Mouse (Mus musculus): ENCODE measurements at regions not wholly inside any gene's neighbourhood (a gene's known extent, or its start where the extent isn't known, plus 50 kb on each side); places are given as distances from the start of the nearest gene placed in this dataset.

DNA sequence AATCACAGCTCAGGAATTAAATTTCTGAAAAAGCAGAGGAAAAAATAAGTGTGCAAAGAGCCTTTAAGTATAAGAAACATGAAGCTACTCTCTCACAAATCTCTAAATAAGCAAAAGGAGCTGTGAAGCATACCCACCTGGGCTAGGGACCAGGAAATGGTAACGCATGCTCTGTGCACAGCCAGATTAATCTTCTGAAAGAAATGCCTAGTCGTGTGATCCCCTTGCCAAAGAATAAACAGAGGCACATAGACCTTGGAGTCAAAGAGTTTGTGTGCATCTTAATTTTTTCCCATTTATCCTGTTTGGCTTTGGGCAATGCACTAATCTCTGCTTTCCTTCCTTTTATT is 338.2 kb upstream of the Sel1l start:
- no peak for DNase-seq (ENCODE audit: extremely low spot score in 1 of 2, low spot score in 2 of 2)
- intact Hi-C loops (cut with DNase I) = no loop called here

DNA sequence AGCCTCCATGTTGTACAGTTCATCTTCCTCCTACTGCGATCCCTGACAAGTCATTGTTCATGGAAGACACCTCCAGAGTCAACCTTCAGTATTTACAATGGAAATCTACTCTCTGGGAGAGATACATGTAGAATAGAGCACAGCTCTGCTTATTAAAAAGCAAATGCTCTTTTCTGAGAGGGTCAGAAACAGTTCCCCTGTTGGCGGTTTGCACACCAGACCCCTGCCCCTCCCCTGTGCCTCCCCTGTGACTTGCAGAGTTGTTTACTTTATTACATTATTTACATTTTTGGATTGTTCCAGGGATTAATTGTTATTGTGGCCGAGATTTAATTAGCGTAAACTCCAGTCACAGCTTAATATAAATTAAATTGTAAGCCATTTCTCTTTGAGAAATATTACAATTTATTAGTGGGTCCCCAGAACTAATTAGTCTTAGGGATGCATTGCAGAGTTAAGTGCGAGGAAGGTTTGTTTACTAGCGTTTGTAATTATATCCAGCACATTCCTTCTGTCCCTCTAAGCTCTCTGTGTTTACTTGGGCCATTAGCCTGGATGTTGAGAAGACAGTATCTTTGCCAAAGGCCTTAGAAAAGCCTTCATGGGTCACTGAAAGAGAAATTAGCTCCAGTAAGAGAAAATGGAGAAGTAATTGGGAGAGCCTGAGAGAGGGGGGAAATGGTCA is 337.6 kb upstream of the Sel1l start:
- intact Hi-C loops (cut with DNase I) = no loop called here
- DNase-seq (ENCODE audit: extremely low spot score in 1 of 2, low spot score in 2 of 2) = no peak

DNA sequence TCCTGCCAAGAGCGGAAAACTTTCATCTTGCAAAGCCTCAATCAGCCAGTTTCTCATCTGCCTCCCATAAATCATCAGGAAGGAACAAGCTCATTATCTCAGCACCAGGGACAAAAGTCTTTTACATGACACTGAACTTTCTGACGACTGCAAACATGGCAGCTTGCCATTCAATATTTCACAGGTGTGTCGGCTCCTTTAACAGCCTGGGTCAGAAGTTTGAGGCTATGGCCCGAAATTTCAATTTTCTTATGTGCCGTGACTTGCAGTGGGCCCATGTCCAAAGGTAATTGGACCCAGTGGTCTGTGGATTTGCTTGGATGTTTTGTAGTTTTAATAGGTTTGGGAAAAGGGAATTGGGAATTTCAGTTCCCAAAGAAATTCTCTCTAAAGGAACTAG is 330.3 kb upstream of the Sel1l start:
- intact Hi-C loops (cut with DNase I) = no loop called here
- no peak for DNase-seq (ENCODE audit: extremely low spot score in 1 of 2, low spot score in 2 of 2)

DNA sequence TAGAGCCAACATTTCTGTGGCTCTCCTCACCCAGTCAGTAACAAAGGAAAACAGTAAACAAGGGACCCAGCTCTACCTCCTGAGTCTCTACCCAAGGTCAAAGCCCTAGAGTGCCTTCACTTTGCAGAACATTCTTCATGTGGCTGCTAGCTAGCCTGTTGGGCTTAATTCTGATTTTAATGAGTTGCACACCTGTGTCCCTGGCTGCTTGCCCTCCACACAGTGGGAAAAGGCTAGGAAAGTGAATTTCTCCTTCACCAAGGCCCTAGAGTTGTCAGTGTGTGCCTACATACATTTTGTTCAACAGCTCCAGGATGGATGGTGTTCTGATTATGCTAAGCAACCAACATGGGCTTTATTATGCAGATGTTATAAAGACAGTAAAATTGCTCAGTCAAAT is 307.8 kb upstream of the Sel1l start:
- no peak for DNase-seq (ENCODE audit: extremely low spot score in 1 of 2, low spot score in 2 of 2)

DNA sequence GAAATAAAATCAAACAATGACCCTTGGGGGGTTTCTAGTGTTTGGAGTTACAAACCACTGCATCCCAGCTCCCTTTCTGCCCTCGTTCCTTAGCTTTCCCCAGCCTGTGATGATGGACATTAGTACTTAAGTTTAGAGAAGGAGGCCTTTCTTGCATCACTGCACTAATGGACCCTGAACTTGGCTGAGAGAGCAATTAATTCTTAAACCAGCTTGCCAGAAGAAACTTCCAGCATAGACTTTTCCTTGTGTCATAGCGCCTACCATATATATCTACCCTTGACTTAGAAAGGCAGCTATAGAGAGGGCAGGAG is 303.9 kb upstream of the Sel1l start:
- intact Hi-C loops (cut with DNase I) = no loop called here
- no peak for DNase-seq (ENCODE audit: extremely low spot score in 1 of 2, low spot score in 2 of 2)

More for the DNA sequence above, 307.8 kb upstream of the Sel1l start:
- intact Hi-C loops (cut with DNase I) = no loop called here

DNA sequence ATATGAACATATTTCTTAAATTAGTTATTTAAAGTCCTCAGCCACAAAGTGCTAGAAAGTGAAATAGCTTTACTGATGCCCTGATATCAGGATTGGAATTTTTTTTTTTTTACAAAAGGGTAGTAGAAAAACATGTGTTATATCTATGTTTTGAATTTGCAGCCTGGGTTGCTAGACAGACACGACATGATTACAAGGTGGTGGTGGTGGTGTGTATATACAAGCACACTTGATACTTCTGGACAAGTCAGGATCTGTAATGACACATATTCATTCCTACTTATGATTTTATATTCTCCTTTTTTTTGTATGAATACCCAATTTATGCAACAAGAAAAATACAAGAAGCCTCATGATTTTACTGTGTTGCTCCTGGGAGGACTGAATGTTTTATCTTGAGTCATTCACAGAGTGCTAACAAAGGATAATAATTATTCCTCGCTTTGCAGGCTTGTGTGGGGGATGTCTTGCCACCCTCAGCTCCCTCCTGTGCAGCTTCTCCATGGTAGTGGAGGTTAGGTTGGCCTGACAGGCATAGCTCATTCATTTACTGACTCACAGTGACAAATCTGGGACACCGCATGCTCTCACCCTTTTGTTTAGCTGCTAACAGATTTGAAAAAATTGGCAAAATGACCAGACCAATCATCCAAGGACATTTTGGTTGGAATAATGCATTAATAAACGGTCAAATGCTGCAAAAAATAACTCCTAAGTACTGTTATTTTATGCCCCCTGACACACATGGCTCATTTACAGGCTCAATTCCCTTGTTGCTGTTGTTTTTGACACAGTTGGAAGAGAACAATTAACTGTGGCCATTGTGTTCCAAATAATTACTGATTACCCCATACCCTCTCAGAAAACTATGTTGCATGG is 303.3 kb upstream of the Sel1l start:
- DNase-seq (ENCODE audit: extremely low spot score in 1 of 2, low spot score in 2 of 2) = peak in 1 of 2 experiments; percentile 2
- intact Hi-C loops (cut with DNase I) = no loop called here

DNA sequence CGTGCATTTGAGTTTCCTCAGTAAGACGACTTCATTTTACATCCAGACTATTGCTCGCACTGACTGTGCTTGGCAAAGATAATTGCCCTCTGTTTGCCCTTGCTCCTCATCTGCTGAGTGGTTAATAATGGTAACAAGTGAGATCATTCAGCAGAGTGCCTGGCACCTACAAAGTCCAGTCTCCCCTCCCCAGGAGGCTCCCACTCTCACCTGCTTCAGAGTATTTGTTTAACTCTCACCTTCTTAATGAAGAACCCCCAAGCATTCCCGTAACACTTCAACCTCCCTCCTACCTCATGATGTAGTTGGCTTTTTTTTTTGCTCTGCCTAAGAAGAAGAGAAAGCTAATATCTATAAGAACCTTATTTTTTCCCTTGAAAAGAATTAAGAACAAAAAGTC is 288.6 kb upstream of the Sel1l start:
- intact Hi-C loops (cut with DNase I) = no loop called here
- no peak for DNase-seq (ENCODE audit: extremely low spot score in 1 of 2, low spot score in 2 of 2)

DNA sequence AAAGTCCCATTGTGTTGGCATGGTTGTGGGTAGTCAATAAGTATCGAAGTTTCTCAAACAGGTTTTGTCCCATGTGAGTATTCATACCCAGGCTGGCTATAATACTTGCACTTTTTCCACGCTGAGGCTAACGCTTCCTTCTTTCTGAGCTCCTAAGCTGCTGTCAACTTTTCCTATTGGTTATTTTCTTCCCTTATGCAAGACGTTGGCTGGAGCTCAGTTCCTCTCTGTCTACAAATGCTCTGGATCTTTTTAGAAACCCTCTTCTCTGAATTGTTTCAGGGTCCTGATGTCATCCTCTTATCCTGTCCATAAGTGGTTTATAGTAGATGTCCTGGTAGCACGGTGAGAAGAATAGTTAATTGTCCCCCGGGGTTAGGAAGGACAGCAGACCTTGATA is 278.7 kb upstream of the Sel1l start:
- intact Hi-C loops (cut with DNase I) = no loop called here
- DNase-seq (ENCODE audit: extremely low spot score in 1 of 2, low spot score in 2 of 2) = no peak

DNA sequence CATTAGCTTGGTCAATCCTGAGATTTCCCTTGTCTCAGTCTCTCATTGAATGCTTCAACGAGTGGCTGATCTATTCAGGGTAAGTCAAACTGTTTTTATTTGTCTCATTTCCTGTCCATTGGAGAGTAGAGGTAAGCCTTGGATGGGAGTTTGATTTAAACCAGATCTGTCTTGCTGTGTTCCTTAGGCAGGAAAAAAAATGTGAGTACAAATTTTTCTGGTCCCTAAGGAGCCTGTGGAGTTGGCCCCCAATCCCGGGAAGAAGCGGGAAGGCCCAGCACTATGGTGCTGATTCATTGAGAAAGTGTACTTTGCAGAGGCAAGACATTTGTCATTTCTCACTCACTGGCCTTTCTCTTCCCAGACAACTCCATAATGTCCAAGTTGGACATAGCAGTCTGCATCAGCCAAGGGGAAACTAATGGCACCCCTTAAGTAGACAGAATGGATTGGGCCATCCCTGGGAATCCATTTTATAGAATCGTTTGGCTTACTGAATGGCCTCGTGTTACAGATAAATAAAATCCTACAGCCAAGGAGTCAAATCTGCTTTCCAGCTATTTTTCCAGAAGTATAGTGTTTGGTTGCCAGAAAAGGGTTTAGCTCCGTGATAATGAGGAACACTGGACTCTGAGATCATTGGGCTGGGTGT is 271.3 kb upstream of the Sel1l start:
- intact Hi-C loops (cut with DNase I) = no loop called here
- DNase-seq (ENCODE audit: extremely low spot score in 1 of 2, low spot score in 2 of 2) = no peak

DNA sequence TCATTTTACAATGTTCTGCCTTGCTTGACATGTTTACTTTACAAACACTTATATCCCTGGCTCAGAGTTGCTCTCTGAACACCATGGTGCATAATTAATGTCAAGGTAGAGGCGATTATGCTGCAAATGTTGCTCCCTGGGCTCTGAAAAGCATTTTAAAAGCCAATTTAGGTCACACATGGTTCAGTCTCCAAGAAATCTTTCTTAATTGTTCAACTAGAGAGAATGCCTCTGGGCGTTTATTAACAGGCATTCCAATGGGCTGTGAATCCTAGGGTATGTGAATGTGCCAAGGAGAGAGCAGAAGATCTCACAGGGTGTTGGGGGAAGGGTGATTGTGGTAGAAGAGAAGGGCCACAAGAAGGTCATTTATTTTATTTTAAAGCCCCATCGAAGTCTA is 260.7 kb upstream of the Sel1l start:
- intact Hi-C loops (cut with DNase I) = no loop called here
- DNase-seq (ENCODE audit: extremely low spot score in 1 of 2, low spot score in 2 of 2) = no peak

DNA sequence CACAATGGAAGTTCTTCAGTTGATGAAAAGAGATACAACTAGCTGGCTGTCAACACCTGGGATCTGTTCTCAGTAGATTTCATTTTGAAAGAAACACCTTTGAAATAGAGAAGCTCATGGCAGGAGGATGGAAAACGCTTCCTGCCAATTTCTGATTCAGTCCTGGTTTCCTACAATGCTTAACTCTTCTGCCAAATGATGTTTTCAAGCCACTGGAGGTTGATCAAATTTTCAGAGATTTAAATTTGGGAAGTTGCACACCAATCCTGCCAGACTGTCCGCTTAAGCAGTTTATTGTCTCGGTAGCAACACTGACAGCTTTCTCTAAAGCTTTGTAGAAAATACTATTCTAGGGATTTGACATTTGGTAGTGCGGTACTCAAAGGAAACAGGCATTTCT is 251.1 kb upstream of the Sel1l start:
- intact Hi-C loops (cut with DNase I) = no loop called here
- DNase-seq (ENCODE audit: extremely low spot score in 1 of 2, low spot score in 2 of 2) = no peak

DNA sequence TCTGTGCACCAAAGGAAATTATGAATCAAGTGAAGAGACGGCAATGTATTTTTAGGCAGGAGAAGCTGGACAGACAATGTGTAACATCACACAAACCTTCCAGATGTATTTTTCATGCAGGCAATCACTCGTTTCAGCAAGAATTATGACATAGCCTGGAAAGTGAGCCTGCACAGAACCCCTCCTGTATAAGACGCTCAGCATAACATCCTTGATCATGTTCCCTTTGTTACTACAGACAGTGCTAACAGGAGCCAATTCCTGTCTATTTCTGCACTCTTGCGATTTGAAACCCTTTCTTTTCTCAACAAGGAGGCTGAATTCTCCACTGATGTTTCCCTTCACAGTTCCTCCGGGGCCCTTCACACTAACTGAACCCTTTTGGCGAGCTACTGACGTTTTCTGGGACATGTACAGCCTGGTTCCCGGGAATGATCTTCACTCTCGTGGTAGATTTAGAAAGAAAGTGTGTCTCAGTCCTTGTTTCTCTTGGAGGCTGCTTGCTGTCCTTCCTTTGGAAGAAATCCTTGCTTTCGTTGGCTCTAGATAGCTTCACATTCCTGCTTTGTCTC is 243.9 kb upstream of the Sel1l start:
- DNase-seq (ENCODE audit: extremely low spot score in 1 of 2, low spot score in 2 of 2) = no peak
- intact Hi-C loops (cut with DNase I) = no loop called here

DNA sequence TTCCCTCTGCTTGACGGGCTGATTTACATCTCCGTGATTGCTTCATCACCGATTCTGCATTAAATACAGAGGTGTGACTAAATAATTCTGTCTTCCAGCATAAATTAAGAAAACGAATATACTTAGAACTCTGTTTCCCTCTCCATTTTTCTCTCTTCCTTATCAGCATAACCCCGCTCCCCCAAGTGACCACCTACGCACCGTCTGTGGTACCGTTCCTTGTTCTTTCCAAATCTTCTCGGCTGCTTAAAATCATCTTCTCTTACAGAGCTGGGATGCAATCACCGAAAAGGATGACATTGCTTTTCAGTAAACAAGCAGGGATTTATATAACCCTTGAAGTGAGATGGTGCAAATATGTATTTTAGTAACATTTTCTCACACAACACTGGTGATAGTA is 224.3 kb upstream of the Sel1l start:
- intact Hi-C loops (cut with DNase I) = loop anchor here (10.0 kb wide), 1 partner anchor 122 kb away; no protein-coding TSS in a partner anchor
- peak; percentile 46 to 69 for DNase-seq (ENCODE audit: extremely low spot score in 1 of 2, low spot score in 2 of 2)

DNA sequence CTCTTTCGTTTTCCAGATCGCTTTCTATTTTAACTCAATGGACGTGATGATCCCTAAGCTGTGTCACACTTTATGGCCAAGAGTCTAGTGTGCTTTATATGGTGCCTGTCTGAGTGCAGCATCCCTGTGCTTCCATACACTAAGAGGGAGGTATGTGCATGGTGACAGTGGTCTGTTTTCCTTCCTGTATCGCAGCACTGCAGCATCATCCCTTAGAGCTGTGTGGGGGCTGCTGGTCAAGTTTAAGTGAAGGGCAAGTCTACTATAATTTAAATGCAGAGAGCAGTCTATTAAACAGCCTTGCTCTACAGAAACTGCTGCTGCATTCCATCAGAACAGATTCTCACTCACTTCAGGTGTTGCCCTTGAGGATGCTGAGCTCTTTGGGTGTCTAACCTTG is 213.8 kb upstream of the Sel1l start:
- no peak for DNase-seq (ENCODE audit: extremely low spot score in 1 of 2, low spot score in 2 of 2)
- intact Hi-C loops (cut with DNase I) = no loop called here

DNA sequence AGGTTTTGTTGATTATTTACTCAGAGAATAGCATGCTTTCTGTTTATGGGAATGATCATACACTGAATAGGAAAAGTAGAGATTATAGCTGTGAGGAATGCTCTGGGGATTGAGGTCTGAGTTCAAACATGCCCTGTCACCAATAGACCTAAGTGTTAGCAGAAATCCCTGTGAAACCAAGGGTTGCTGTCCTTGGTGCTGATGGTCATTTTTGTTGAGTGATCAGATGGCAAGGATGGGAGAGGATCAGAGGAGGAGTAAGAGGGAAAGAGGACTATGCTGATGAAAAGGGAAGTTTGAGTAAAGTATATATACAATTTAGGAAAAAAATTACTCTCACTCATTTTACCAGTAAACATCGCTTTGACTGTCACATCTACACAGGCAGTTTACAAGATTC is 191.5 kb upstream of the Sel1l start:
- DNase-seq (ENCODE audit: extremely low spot score in 1 of 2, low spot score in 2 of 2) = no peak
- intact Hi-C loops (cut with DNase I) = no loop called here

DNA sequence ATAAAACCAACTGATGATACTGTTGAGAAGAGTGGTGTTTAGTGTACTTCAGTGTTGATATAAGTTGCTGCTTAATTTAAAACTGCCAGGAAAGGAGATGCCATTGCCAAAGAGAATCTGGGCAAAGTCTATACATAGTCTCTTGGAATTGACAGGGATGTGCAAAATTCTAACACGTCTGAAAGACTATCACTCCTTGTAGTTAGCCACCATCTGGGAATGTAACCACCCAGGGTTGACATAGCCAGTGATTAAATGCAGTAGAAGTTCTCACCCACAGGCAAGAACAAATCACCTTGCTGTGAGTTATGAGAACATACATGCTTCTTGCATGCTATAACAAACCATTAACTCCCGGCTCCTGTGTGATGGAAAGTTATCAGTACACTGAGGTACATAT is 180.2 kb upstream of the Sel1l start:
- DNase-seq (ENCODE audit: extremely low spot score in 1 of 2, low spot score in 2 of 2) = no peak
- intact Hi-C loops (cut with DNase I) = no loop called here

DNA sequence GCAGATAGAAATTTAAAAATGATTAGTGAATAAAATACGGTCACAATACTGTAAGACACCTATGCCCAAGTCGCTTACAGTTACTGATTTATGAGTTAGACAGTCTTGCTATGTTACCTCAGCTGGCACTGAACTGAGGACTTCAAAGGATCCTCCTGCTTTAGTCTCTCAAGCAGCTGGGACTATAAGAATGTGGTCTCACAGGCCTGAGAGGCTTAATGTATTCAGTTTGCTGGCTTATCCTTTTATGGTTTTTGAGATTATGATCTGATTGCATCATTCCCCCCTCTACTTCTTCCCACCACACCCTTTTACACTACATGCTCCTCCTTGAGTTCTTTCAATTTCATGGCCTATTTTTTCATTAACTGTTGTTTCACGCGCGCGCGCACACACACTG is 179.4 kb upstream of the Sel1l start:
- DNase-seq (ENCODE audit: extremely low spot score in 1 of 2, low spot score in 2 of 2) = no peak
- intact Hi-C loops (cut with DNase I) = no loop called here

DNA sequence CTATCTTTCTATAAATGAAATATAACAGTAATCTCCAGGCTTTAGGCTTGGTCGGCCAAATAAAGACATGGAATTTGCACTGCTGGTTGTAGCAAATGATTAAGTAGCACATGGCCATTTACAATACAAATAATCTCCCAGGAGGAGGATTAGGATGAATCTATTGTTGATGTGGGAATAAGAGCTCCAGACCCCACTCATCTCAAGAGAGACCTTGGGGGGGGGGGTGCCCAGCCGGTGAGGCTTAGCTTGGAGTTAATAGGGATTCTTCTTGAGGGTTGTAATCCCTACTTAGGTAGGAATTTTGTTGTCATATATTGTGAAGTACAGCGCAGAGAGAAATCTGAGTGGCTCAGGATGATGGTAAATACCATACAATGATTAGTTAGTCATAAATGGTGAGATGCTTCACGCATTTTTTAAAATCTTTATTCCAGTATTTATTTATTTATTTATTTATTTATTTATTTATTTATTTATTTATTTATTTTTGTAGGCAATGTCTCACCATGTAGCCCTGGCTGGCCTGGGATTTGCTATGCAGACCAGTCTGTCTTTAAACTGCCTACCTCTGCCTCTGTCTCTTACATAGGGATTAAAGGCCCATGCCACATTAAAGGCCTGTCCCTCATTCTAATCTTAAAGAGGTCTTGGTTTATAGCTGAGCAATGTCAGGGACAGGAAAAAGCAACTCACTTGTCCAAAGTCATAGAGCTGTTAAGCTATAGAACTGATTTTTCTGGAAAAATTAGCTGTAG is 175.7 kb upstream of the Sel1l start:
- no peak for DNase-seq (ENCODE audit: extremely low spot score in 1 of 2, low spot score in 2 of 2)
- intact Hi-C loops (cut with DNase I) = no loop called here

DNA sequence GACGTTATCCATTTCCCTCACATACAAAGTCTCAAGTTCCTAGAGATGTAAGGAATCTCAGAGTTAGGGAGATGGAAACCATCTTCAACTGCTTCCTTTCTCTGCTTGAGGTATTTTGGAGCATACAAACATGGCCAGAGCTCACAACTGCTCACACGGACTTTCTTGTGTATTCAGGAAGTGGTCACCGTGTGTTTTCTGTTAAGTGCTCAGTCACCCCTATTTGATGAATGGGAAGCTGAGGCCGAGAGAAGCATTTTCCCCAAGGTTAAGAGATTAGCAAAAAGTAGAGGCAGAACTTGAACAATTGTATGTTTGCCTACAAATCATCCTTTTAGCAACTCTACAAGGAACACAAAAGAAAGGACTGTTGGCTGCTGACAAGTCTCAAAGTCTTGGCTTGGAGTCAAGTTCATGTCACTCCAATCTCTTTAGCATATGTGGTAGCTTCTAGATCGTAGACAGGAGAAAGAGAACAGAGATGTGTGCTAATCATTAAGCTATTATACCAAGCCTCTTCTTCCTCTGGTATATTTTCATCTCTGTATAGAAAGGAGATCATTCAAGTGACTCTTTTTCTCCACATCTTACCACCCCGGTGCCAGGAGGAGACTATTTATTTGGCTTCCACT is 170.8 kb upstream of the Sel1l start:
- DNase-seq (ENCODE audit: extremely low spot score in 1 of 2, low spot score in 2 of 2) = no peak
- intact Hi-C loops (cut with DNase I) = loop anchor here (5.0 kb wide), 1 partner anchor 283 kb away; no protein-coding TSS in a partner anchor
